Mouse (Mus musculus): Measurements from ENCODE around the gene Filip1l. TPM values are rescaled to one million over a fixed set of nuclear protein-coding genes. Genes with fewer than 3 reads are reported as not detected.

Filip1l gene
- polyA plus RNA-seq, 1 experiment, result 6.9 TPM

GRCm38 (mm10) chr16:57558258-57558657, 205.4 kb downstream of the Filip1l start:
- Histone ChIP-seq H3K27ac (ENCODE audit: insufficient read depth, low read depth, low read length) (no peak overlapping the region), H3K27me3 (replicated peaks; ENCODE audit: control insufficient read depth, insufficient read depth, low read length) (no peaks in the 10 kb centered on the region), H3K36me3 (ENCODE audit: control insufficient read depth, insufficient read depth, low read length) (no peaks in the 10 kb centered on the region), H3K4me3 (ENCODE audit: insufficient read depth, low read depth, low read length) (no peak overlapping the region), H3K4me1 (ENCODE audit: control insufficient read depth, insufficient read depth, low read length) (peaks cover 5% of the 10 kb centered on the region; the same call in 1 of the 2 replicates)
- TF ChIP-seq POLR2A (IDR thresholded peaks at IDR 0.05; ENCODE audit: low read depth, low read length) (no peak), CTCF (conservative IDR thresholded peaks at IDR 0.05; ENCODE audit: insufficient read depth, insufficient read length, low read depth, low read length) (no peak)
- no peak for DNase-seq
- 83% methylated on average over 3 of the region's 3 CpGs for WGBS

- no peak for DNase-seq
- H3K36me3 ChIP-seq (ENCODE audit: control insufficient read depth, insufficient read depth, low read length), result no peaks in the 10 kb centered on the region
- H3K4me3 ChIP-seq (ENCODE audit: insufficient read depth, low read depth, low read length), result no peak overlapping the region
- TF ChIP-seq CTCF (conservative IDR thresholded peaks at IDR 0.05; ENCODE audit: insufficient read depth, insufficient read length, low read depth, low read length) (no peak), POLR2A (IDR thresholded peaks at IDR 0.05; ENCODE audit: low read depth, low read length) (no peak)
- H3K27ac ChIP-seq (ENCODE audit: insufficient read depth, low read depth, low read length), result no peak overlapping the region
- H3K4me1 ChIP-seq (ENCODE audit: control insufficient read depth, insufficient read depth, low read length), result peaks cover 5% of the 10 kb centered on the region; the same call in 1 of the 2 replicates
- 90% methylated on average over 1 of the region's 1 CpGs for WGBS
- no peaks in the 10 kb centered on the region for H3K27me3 ChIP-seq (replicated peaks; ENCODE audit: control insufficient read depth, insufficient read depth, low read length)
These were observed 207.3 kb downstream of the Filip1l start for GRCm38 (mm10) chr16:57560185-57560584.

- no peaks in the 10 kb centered on the region for H3K36me3 ChIP-seq (ENCODE audit: control insufficient read depth, insufficient read depth, low read length)
- no peaks in the 10 kb centered on the region for H3K4me1 ChIP-seq (ENCODE audit: control insufficient read depth, insufficient read depth, low read length)
- peak; percentile 44 for DNase-seq
- no peak overlapping the region for H3K4me3 ChIP-seq (ENCODE audit: insufficient read depth, low read depth, low read length)
- H3K27ac ChIP-seq (ENCODE audit: insufficient read depth, low read depth, low read length), result no peak overlapping the region
- 45% methylated on average over 3 of the region's 3 CpGs for WGBS
- TF ChIP-seq POLR2A (IDR thresholded peaks at IDR 0.05; ENCODE audit: low read depth, low read length), result no peak
- TF ChIP-seq CTCF (conservative IDR thresholded peaks at IDR 0.05; ENCODE audit: insufficient read depth, insufficient read length, low read depth, low read length), result no peak
- H3K27me3 ChIP-seq (replicated peaks; ENCODE audit: control insufficient read depth, insufficient read depth, low read length), result no peaks in the 10 kb centered on the region
These were observed 210.6 kb downstream of the Filip1l start for GRCm38 (mm10) chr16:57563453-57563852.

GRCm38 (mm10) chr16:57564807-57565206, 211.9 kb downstream of the Filip1l start:
- Histone ChIP-seq H3K36me3 (ENCODE audit: control insufficient read depth, insufficient read depth, low read length) (0 out of 2 replicates have a peak, but pooled peaks cover under 1% of the 10 kb centered on the region), H3K27me3 (replicated peaks; ENCODE audit: control insufficient read depth, insufficient read depth, low read length) (no peaks in the 10 kb centered on the region), H3K4me1 (ENCODE audit: control insufficient read depth, insufficient read depth, low read length) (no peaks in the 10 kb centered on the region), H3K27ac (ENCODE audit: insufficient read depth, low read depth, low read length) (0 out of 2 replicates have a peak overlapping the region, but pooled peaks have one; percentile 17), H3K4me3 (ENCODE audit: insufficient read depth, low read depth, low read length) (no peak overlapping the region)
- DNase-seq, result no peak
- TF ChIP-seq POLR2A (IDR thresholded peaks at IDR 0.05; ENCODE audit: low read depth, low read length) (no peak), CTCF (conservative IDR thresholded peaks at IDR 0.05; ENCODE audit: insufficient read depth, insufficient read length, low read depth, low read length) (no peak)
- 43% methylated on average over 1 of the region's 1 CpGs for WGBS

GRCm38 (mm10) chr16:57566215-57566614, 213.3 kb downstream of the Filip1l start:
- no peak overlapping the region for H3K4me3 ChIP-seq (ENCODE audit: insufficient read depth, low read depth, low read length)
- WGBS, result 42% methylated on average over 3 of the region's 3 CpGs
- H3K27ac ChIP-seq (ENCODE audit: insufficient read depth, low read depth, low read length), result no peak overlapping the region
- TF ChIP-seq CTCF (conservative IDR thresholded peaks at IDR 0.05; ENCODE audit: insufficient read depth, insufficient read length, low read depth, low read length), result no peak
- no peak for TF ChIP-seq POLR2A (IDR thresholded peaks at IDR 0.05; ENCODE audit: low read depth, low read length)
- H3K4me1 ChIP-seq (ENCODE audit: control insufficient read depth, insufficient read depth, low read length), result no peaks in the 10 kb centered on the region
- no peak for DNase-seq
- H3K36me3 ChIP-seq (ENCODE audit: control insufficient read depth, insufficient read depth, low read length), result 0 out of 2 replicates have a peak, but pooled peaks cover 2% of the 10 kb centered on the region
- no peaks in the 10 kb centered on the region for H3K27me3 ChIP-seq (replicated peaks; ENCODE audit: control insufficient read depth, insufficient read depth, low read length)

GRCm38 (mm10) chr16:57568648-57569404, 215.9 kb downstream of the Filip1l start:
- Histone ChIP-seq H3K4me3 (ENCODE audit: insufficient read depth, low read depth, low read length) (no peak overlapping the region), H3K36me3 (ENCODE audit: control insufficient read depth, insufficient read depth, low read length) (0 out of 2 replicates have a peak, but pooled peaks cover 2% of the 10 kb centered on the region), H3K27me3 (replicated peaks; ENCODE audit: control insufficient read depth, insufficient read depth, low read length) (no peaks in the 10 kb centered on the region), H3K27ac (ENCODE audit: insufficient read depth, low read depth, low read length) (no peak overlapping the region), H3K4me1 (ENCODE audit: control insufficient read depth, insufficient read depth, low read length) (no peaks in the 10 kb centered on the region)
- 86% methylated on average over 7 of the region's 7 CpGs for WGBS
- no peak for TF ChIP-seq POLR2A (IDR thresholded peaks at IDR 0.05; ENCODE audit: low read depth, low read length)
- no peak for TF ChIP-seq CTCF (conservative IDR thresholded peaks at IDR 0.05; ENCODE audit: insufficient read depth, insufficient read length, low read depth, low read length)
- no peak for DNase-seq

- Histone ChIP-seq H3K27me3 (replicated peaks; ENCODE audit: control insufficient read depth, insufficient read depth, low read length) (no peaks in the 10 kb centered on the region), H3K4me1 (ENCODE audit: control insufficient read depth, insufficient read depth, low read length) (no peaks in the 10 kb centered on the region), H3K4me3 (ENCODE audit: insufficient read depth, low read depth, low read length) (no peak overlapping the region), H3K27ac (ENCODE audit: insufficient read depth, low read depth, low read length) (no peak overlapping the region), H3K36me3 (ENCODE audit: control insufficient read depth, insufficient read depth, low read length) (0 out of 2 replicates have a peak, but pooled peaks cover 2% of the 10 kb centered on the region)
- TF ChIP-seq CTCF (conservative IDR thresholded peaks at IDR 0.05; ENCODE audit: insufficient read depth, insufficient read length, low read depth, low read length) (no peak), POLR2A (IDR thresholded peaks at IDR 0.05; ENCODE audit: low read depth, low read length) (no peak)
- WGBS, result 60% methylated on average over 5 of the region's 5 CpGs
- DNase-seq, result no peak
These were observed 218.0 kb downstream of the Filip1l start for GRCm38 (mm10) chr16:57570789-57571311.

All from kidney, adult 2 months (tissue).